Mouse (Mus musculus): ENCODE measurements around the gene Rassf4. TPM values are rescaled to one million over a fixed set of nuclear protein-coding genes. Genes with fewer than 3 reads are reported as not detected.

Rassf4 gene
- polyA plus RNA-seq, 1 experiment from 2014 or later = 6.1 TPM

- no peaks in the 10 kb centered on the region for H3K36me3 ChIP-seq
- H3K4me2 ChIP-seq = no peak overlapping the region
- no peak overlapping the region for H3K9ac ChIP-seq
- 89% methylated on average over 4 of the region's 4 CpGs for WGBS
- H3K9me3 ChIP-seq (replicated peaks) = no peaks in the 10 kb centered on the region
- no peak overlapping the region for H3K27ac ChIP-seq
- H3K4me1 ChIP-seq = no peaks in the 10 kb centered on the region
- H3K4me3 ChIP-seq (replicated peaks) = no peak overlapping the region
- H3K27me3 ChIP-seq = no peaks in the 10 kb centered on the region
- ATAC-seq (replicated peaks; ENCODE audit: low FRiP score) = no peak
Observed at GRCm38 (mm10) chr6:116697896-116698425, 24.2 kb upstream of the Rassf4 start.

- WGBS = 60% methylated on average over 2 of the region's 2 CpGs
- no peak overlapping the region for H3K9ac ChIP-seq
- H3K4me1 ChIP-seq = no peaks in the 10 kb centered on the region
- no peak overlapping the region for H3K4me3 ChIP-seq (replicated peaks)
- no peaks in the 10 kb centered on the region for H3K27me3 ChIP-seq
- H3K9me3 ChIP-seq (replicated peaks) = no peaks in the 10 kb centered on the region
- no peak for ATAC-seq (replicated peaks; ENCODE audit: low FRiP score)
- no peaks in the 10 kb centered on the region for H3K36me3 ChIP-seq
- no peak overlapping the region for H3K4me2 ChIP-seq
- H3K27ac ChIP-seq = no peak overlapping the region
Observed at GRCm38 (mm10) chr6:116697413-116697812, 23.7 kb upstream of the Rassf4 start.

GRCm38 (mm10) chr6:116694346-116694745 is 20.6 kb upstream of the Rassf4 start:
- 73% methylated on average over 3 of the region's 3 CpGs for WGBS
- Histone ChIP-seq H3K27ac (no peak overlapping the region), H3K9me3 (replicated peaks) (no peaks in the 10 kb centered on the region), H3K9ac (no peak overlapping the region), H3K4me2 (no peak overlapping the region), H3K4me3 (replicated peaks) (no peak overlapping the region), H3K4me1 (no peaks in the 10 kb centered on the region), H3K27me3 (no peaks in the 10 kb centered on the region), H3K36me3 (no peaks in the 10 kb centered on the region)
- no peak for ATAC-seq (replicated peaks; ENCODE audit: low FRiP score)

GRCm38 (mm10) chr6:116693639-116694038 is 19.9 kb upstream of the Rassf4 start:
- Histone ChIP-seq H3K27ac (no peak overlapping the region), H3K4me1 (no peaks in the 10 kb centered on the region), H3K4me3 (replicated peaks) (no peak overlapping the region), H3K36me3 (no peaks in the 10 kb centered on the region), H3K4me2 (no peak overlapping the region), H3K9ac (no peak overlapping the region), H3K9me3 (replicated peaks) (no peaks in the 10 kb centered on the region), H3K27me3 (no peaks in the 10 kb centered on the region)
- ATAC-seq (replicated peaks; ENCODE audit: low FRiP score) = no peak
- WGBS = 71% methylated on average over 4 of the region's 4 CpGs

GRCm38 (mm10) chr6:116682317-116682716 is 8.6 kb upstream of the Rassf4 start:
- H3K4me2 ChIP-seq = no peak overlapping the region
- H3K27ac ChIP-seq = no peak overlapping the region
- H3K36me3 ChIP-seq = no peaks in the 10 kb centered on the region
- H3K27me3 ChIP-seq = no peaks in the 10 kb centered on the region
- ATAC-seq (replicated peaks; ENCODE audit: low FRiP score) = no peak
- no peak overlapping the region for H3K4me3 ChIP-seq (replicated peaks)
- H3K9me3 ChIP-seq (replicated peaks) = no peaks in the 10 kb centered on the region
- H3K9ac ChIP-seq = no peak overlapping the region
- 44% methylated on average over 6 of the region's 6 CpGs for WGBS
- no peaks in the 10 kb centered on the region for H3K4me1 ChIP-seq

GRCm38 (mm10) chr6:116679563-116680288 is 6.0 kb upstream of the Rassf4 start:
- Histone ChIP-seq H3K9me3 (replicated peaks) (no peaks in the 10 kb centered on the region), H3K4me2 (no peak overlapping the region), H3K27me3 (no peaks in the 10 kb centered on the region), H3K4me1 (peaks cover 2% of the 10 kb centered on the region; the same call in 1 of the 2 replicates), H3K9ac (no peak overlapping the region), H3K4me3 (replicated peaks) (no peak overlapping the region), H3K36me3 (no peaks in the 10 kb centered on the region), H3K27ac (no peak overlapping the region)
- no peak for ATAC-seq (replicated peaks; ENCODE audit: low FRiP score)
- WGBS = 70% methylated on average over 5 of the region's 5 CpGs

GRCm38 (mm10) chr6:116677321-116677720 is 3.6 kb upstream of the Rassf4 start:
- ATAC-seq (replicated peaks; ENCODE audit: low FRiP score) = no peak
- WGBS = 70% methylated on average over 6 of the region's 6 CpGs

GRCm38 (mm10) chr6:116676355-116676913 is 2.7 kb upstream of the Rassf4 start:
- Histone ChIP-seq H3K4me2 (no peak overlapping the region), H3K4me1 (peaks cover 23% of the 10 kb centered on the region), H3K27me3 (peaks cover 11% of the 10 kb centered on the region), H3K9me3 (replicated peaks) (no peaks in the 10 kb centered on the region), H3K9ac (no peak overlapping the region), H3K36me3 (no peaks in the 10 kb centered on the region), H3K27ac (no peak overlapping the region), H3K4me3 (replicated peaks) (no peak overlapping the region)
- 58% methylated on average over 10 of the region's 10 CpGs for whole genome bisulfite sequencing
- ATAC-seq (replicated peaks; ENCODE audit: low FRiP score) = no peak

More at GRCm38 (mm10) chr6:116677321-116677720, 3.6 kb upstream of the Rassf4 start:
- H3K4me3 ChIP-seq (replicated peaks) = no peak overlapping the region
- H3K9ac ChIP-seq = no peak overlapping the region
- no peak overlapping the region for H3K27ac ChIP-seq
- H3K27me3 ChIP-seq = peaks cover 4% of the 10 kb centered on the region
- H3K4me1 ChIP-seq = peaks cover 18% of the 10 kb centered on the region
- H3K4me2 ChIP-seq = no peak overlapping the region
- no peaks in the 10 kb centered on the region for H3K36me3 ChIP-seq
- no peaks in the 10 kb centered on the region for H3K9me3 ChIP-seq (replicated peaks)

GRCm38 (mm10) chr6:116674283-116674886 is 633 bp upstream of the Rassf4 start:
- peak overlapping the region; percentile 50; the same call in 1 of the 2 replicates for H3K9ac ChIP-seq
- WGBS = 24% methylated on average over 16 of the region's 16 CpGs
- no peaks in the 10 kb centered on the region for H3K9me3 ChIP-seq (replicated peaks)
- peak overlapping the region; percentile 52 for H3K4me3 ChIP-seq (replicated peaks)
- no peaks in the 10 kb centered on the region for H3K36me3 ChIP-seq
- peak overlapping the region; percentile 80 for H3K27ac ChIP-seq
- H3K4me2 ChIP-seq = peak overlapping the region; percentile 96
- H3K4me1 ChIP-seq = peaks cover 41% of the 10 kb centered on the region
- no peak; the same call in 1 of the 2 replicates for ATAC-seq (replicated peaks; ENCODE audit: low FRiP score)
- peaks cover 23% of the 10 kb centered on the region for H3K27me3 ChIP-seq

- Histone ChIP-seq H3K4me2 (no peak overlapping the region), H3K27me3 (peaks cover 23% of the 10 kb centered on the region), H3K27ac (no peak overlapping the region), H3K4me3 (replicated peaks) (no peak overlapping the region), H3K9ac (no peak overlapping the region), H3K4me1 (peaks cover 41% of the 10 kb centered on the region), H3K9me3 (replicated peaks) (no peaks in the 10 kb centered on the region), H3K36me3 (no peaks in the 10 kb centered on the region)
- WGBS = 74% methylated on average over 5 of the region's 5 CpGs
- ATAC-seq (replicated peaks; ENCODE audit: low FRiP score) = no peak
Observed at GRCm38 (mm10) chr6:116672349-116672748, 1.4 kb downstream of the Rassf4 start.

GRCm38 (mm10) chr6:116671768-116672167 is 2.0 kb downstream of the Rassf4 start:
- no peak overlapping the region for H3K4me2 ChIP-seq
- H3K9ac ChIP-seq = no peak overlapping the region
- 90% methylated on average over 4 of the region's 4 CpGs for WGBS
- peaks cover 23% of the 10 kb centered on the region for H3K27me3 ChIP-seq
- H3K9me3 ChIP-seq (replicated peaks) = no peaks in the 10 kb centered on the region
- ATAC-seq (replicated peaks; ENCODE audit: low FRiP score) = no peak
- H3K27ac ChIP-seq = no peak overlapping the region
- no peak overlapping the region for H3K4me3 ChIP-seq (replicated peaks)
- peaks cover 41% of the 10 kb centered on the region for H3K4me1 ChIP-seq
- no peaks in the 10 kb centered on the region for H3K36me3 ChIP-seq

GRCm38 (mm10) chr6:116671031-116671430 is 2.7 kb downstream of the Rassf4 start:
- H3K27me3 ChIP-seq = peaks cover 23% of the 10 kb centered on the region
- no peak overlapping the region for H3K9ac ChIP-seq
- H3K4me1 ChIP-seq = peaks cover 41% of the 10 kb centered on the region
- no peaks in the 10 kb centered on the region for H3K9me3 ChIP-seq (replicated peaks)
- no peak overlapping the region for H3K4me3 ChIP-seq (replicated peaks)
- WGBS = 2% methylated on average over 5 of the region's 5 CpGs
- H3K4me2 ChIP-seq = no peak overlapping the region
- peak; percentile 23; the same call in 1 of the 2 replicates for ATAC-seq (replicated peaks; ENCODE audit: low FRiP score)
- H3K36me3 ChIP-seq = no peaks in the 10 kb centered on the region
- no peak overlapping the region for H3K27ac ChIP-seq
